Comparison of ENCODE assay signal across 8 mouse cellular contexts in genomic region chr15:25637727-25638126, GRCm38 (mm10). TPM values are rescaled to one million over a fixed set of nuclear protein-coding genes. Genes with fewer than 3 reads are reported as not detected.
DNase-seq lines count a peak whose midpoint lies in the region; ATAC-seq and TF ChIP-seq lines count a peak whose summit lies in the region.

No protein-coding gene starts in this region.

- H3K36me3 ChIP-seq in forebrain, embryonic 16.5 days (ENCODE audit: control insufficient read depth, insufficient read depth), result no peaks in the 10 kb centered on the region
- no peaks in the 10 kb centered on the region for H3K36me3 ChIP-seq in thymus, adult 2 months (ENCODE audit: control insufficient read depth, insufficient read depth, low read length)

- whole genome bisulfite sequencing in forebrain, embryonic 16.5 days, result 88% methylated on average over 9 of the region's 9 CpGs
- 84% methylated on average over 9 of the region's 9 CpGs for whole genome bisulfite sequencing in thymus, adult 2 months

- no peak for TF ChIP-seq POLR2A in thymus, adult 2 months (IDR thresholded peaks at IDR 0.05; ENCODE audit: control insufficient read depth, extremely low read depth, insufficient read depth, low read length, poor library complexity)

- H3K9ac ChIP-seq in forebrain, embryonic 16.5 days (replicated peaks; ENCODE audit: low read depth, low read length), result no peak overlapping the region

- H3K4me1 ChIP-seq in forebrain, embryonic 16.5 days (replicated peaks; ENCODE audit: control insufficient read depth, insufficient read depth, low read length), result peaks cover 10% of the 10 kb centered on the region
- H3K4me1 ChIP-seq in thymus, adult 2 months (replicated peaks; ENCODE audit: control insufficient read depth, insufficient read depth, low read length), result no peaks in the 10 kb centered on the region

- H3K27me3 ChIP-seq in forebrain, embryonic 16.5 days (replicated peaks; ENCODE audit: control insufficient read depth, insufficient read depth, low read length), result peaks cover 3% of the 10 kb centered on the region; the same call in 1 of the 2 replicates
- no peaks in the 10 kb centered on the region for H3K27me3 ChIP-seq in thymus, adult 2 months (ENCODE audit: control insufficient read depth, insufficient read depth, low read length)

- TF ChIP-seq CTCF in thymus, adult 2 months (IDR thresholded peaks at IDR 0.05; ENCODE audit: borderline replicate concordance, control insufficient read depth, extremely low read depth, insufficient read depth, low read length, poor library complexity), result no peak

- no peak overlapping the region for H3K27ac ChIP-seq in forebrain, embryonic 16.5 days (ENCODE audit: low read length)
- no peak overlapping the region for H3K27ac ChIP-seq in thymus, adult 2 months (ENCODE audit: control insufficient read depth, insufficient read depth, low read length)

- H3K9me3 ChIP-seq in forebrain, embryonic 16.5 days (ENCODE audit: control insufficient read depth, low read length), result no peaks in the 10 kb centered on the region

- no peak overlapping the region for H3K4me2 ChIP-seq in forebrain, embryonic 16.5 days (ENCODE audit: low read length)

- intact Hi-C loops in gastrocnemius, postnatal 36 days (cut with DNase I), result no loop called here

- no peak overlapping the region for H3K4me3 ChIP-seq in forebrain, embryonic 16.5 days (replicated peaks; ENCODE audit: low read length)
- H3K4me3 ChIP-seq in thymus, adult 2 months (ENCODE audit: control insufficient read depth, insufficient read depth, low read length), result no peak overlapping the region

- no peak for ATAC-seq in forebrain, embryonic 16.5 days

- peak; percentile 75 for DNase-seq in right cerebral cortex, adult 18-20 months
- DNase-seq in right cerebral cortex, postnatal 4 days, result no peak
- DNase-seq in gastrocnemius, postnatal 36 days, result peak; percentile 41 to 43
- DNase-seq in kidney, postnatal 36 days, result peak; percentile 88 to 92
- DNase-seq in skeletal muscle tissue, adult 2 months (ENCODE audit: low read depth, low spot score), result peak; percentile 84
- no peak for DNase-seq in thymus, adult 2 months
- DNase-seq in cerebellum, adult 8-10 months, result no peak

RNA-seq across cellular contexts. Expression of gene Myo10, which starts 15.4 kb away (rescaled TPM):
- 10 to 100 TPM; 42.1 to 52.4 TPM for total RNA-seq in gastrocnemius, postnatal 36 days (2021)
- 38.4 and 44.8 TPM in 2 replicates for polyA plus RNA-seq in forebrain, embryonic 16.5 days (2015; fragmentation: Nextera tagmentation; extraction: Ambion mirVana)
- 26.1 and 29.9 TPM in 2 replicates for polyA plus RNA-seq in thymus, adult 2 months (2012; rRNA removed)

Comparison
In these comparisons a context has a peak if more than half of its experiments do, and no peak if none do; other contexts are left out.
1. DNase-seq: peak in right cerebral cortex, adult 18-20 months (single experiment), gastrocnemius, postnatal 36 days (2 of 2), kidney, postnatal 36 days (2 of 2) and skeletal muscle tissue, adult 2 months (single experiment); none in right cerebral cortex, postnatal 4 days (single experiment), thymus, adult 2 months (single experiment) and cerebellum, adult 8-10 months (single experiment).